Mouse (Mus musculus): Measurements from ENCODE around the gene Ccr5.

GRCm38 (mm10) chr9:124107232-124107631 lies 14.1 kb upstream of the Ccr5 start:
- TF ChIP-seq CTCF (conservative IDR thresholded peaks at IDR 0.05 in 1 of 2, IDR thresholded peaks at IDR 0.05 in 1 of 2; ENCODE audit: low read depth in 2 of 2, low read length in 2 of 2): no peak
- no peak for TF ChIP-seq MAX (IDR thresholded peaks at IDR 0.05; ENCODE audit: low read length)
- TF ChIP-seq POLR2A (IDR thresholded peaks at IDR 0.05; ENCODE audit: low read depth, low read length): no peak
- no peak for TF ChIP-seq ZMIZ1 (IDR thresholded peaks at IDR 0.05; ENCODE audit: low read depth, low read length)
- no peak for TF ChIP-seq ZC3H11A (IDR thresholded peaks at IDR 0.05; ENCODE audit: low read depth, low read length)
- peak; percentile 91 for TF ChIP-seq EP300 (IDR thresholded peaks at IDR 0.05; ENCODE audit: low read length)
- TF ChIP-seq RCOR1 (conservative IDR thresholded peaks at IDR 0.05; ENCODE audit: low read depth, low read length): peak; percentile 60; the same call in 1 of the 2 replicates
